Mouse (Mus musculus) liver, adult 2 months (tissue): ENCODE measurements around the gene AK157302.

ENCODE experiments used
- CTCF ChIP-seq: fragments of 200-500 bp; IDR thresholded peaks from 2 replicates; pipeline ENCODE4 v1.5.1; 2011; ENCODE audit warnings: low read depth, low read length, control low read depth
- POLR2A ChIP-seq: fragments of 200-500 bp; IDR thresholded peaks from 2 replicates; pipeline ENCODE4 v1.6.1; 2011; ENCODE audit warnings: low read length, control low read depth; ENCODE audit not compliant: insufficient read depth; ENCODE audit errors: extremely low read depth

- TF ChIP-seq POLR2A (no peak), CTCF (no peak)
Measured at GRCm38 (mm10) chr13:21446796-21447195, 48.2 kb upstream of the AK157302 start.
